Mouse (Mus musculus): Measurements from ENCODE around the gene C1qtnf1. TPM values are rescaled to one million over a fixed set of nuclear protein-coding genes. Genes with fewer than 3 reads are reported as not detected.

The C1qtnf1 gene
- polyA plus RNA-seq, 1 experiment from 2014 or later, result 8.2 TPM

- peak overlapping the region; percentile 4; the same call in 1 of the 2 replicates for H3K27ac ChIP-seq (ENCODE audit: low read length)
- 0 out of 2 replicates have a peak, but pooled peaks have one; percentile 10 for ATAC-seq (ENCODE audit: low read depth)
- 78% methylated on average over 4 of the region's 4 CpGs for WGBS
These were observed 26.8 kb upstream of the C1qtnf1 start for GRCm38 (mm10) chr11:118401195-118401594.

GRCm38 (mm10) chr11:118401760-118402280 lies 26.2 kb upstream of the C1qtnf1 start, which contains the start of gene Lgals3bp:
Gene Lgals3bp (minus strand): TSS chr11:118402092.
- ATAC-seq (ENCODE audit: low read depth), result peak; percentile 49
- Histone ChIP-seq H3K4me2 (ENCODE audit: low read depth, low read length) (no peak within 1 kb of the TSS), H3K27me3 (ENCODE audit: control insufficient read depth, insufficient read depth, low read depth, low read length) (no peaks in the 10 kb centered on the region), H3K36me3 (ENCODE audit: control insufficient read depth, insufficient read depth, low read length) (no peaks in the 10 kb centered on the region), H3K4me3 (ENCODE audit: low read length) (no peak within 1 kb of the TSS), H3K4me1 (replicated peaks; ENCODE audit: control insufficient read depth, insufficient read depth, low read length) (peaks cover 12% of the 10 kb centered on the region), H3K27ac (ENCODE audit: low read length) (peak within 1 kb of the TSS; percentile 38; the same call in 1 of the 2 replicates), H3K9ac (ENCODE audit: low read length) (peak within 1 kb of the TSS; percentile 44; the same call in 1 of the 2 replicates), H3K9me3 (ENCODE audit: control insufficient read depth, low read length) (no peaks in the 10 kb centered on the region)
- WGBS, result 40% methylated on average over 7 of the region's 7 CpGs

More at GRCm38 (mm10) chr11:118401195-118401594, 26.8 kb upstream of the C1qtnf1 start:
- no peak overlapping the region for H3K4me2 ChIP-seq (ENCODE audit: low read depth, low read length)
- H3K4me3 ChIP-seq (ENCODE audit: low read length), result no peak overlapping the region
- no peaks in the 10 kb centered on the region for H3K36me3 ChIP-seq (ENCODE audit: control insufficient read depth, insufficient read depth, low read length)
- peak overlapping the region; percentile 44; the same call in 1 of the 2 replicates for H3K9ac ChIP-seq (ENCODE audit: low read length)
- peaks cover 12% of the 10 kb centered on the region for H3K4me1 ChIP-seq (replicated peaks; ENCODE audit: control insufficient read depth, insufficient read depth, low read length)
- H3K27me3 ChIP-seq (ENCODE audit: control insufficient read depth, insufficient read depth, low read depth, low read length), result no peaks in the 10 kb centered on the region
- H3K9me3 ChIP-seq (ENCODE audit: control insufficient read depth, low read length), result no peaks in the 10 kb centered on the region

- Histone ChIP-seq H3K36me3 (ENCODE audit: control insufficient read depth, insufficient read depth, low read length) (peaks cover 3% of the 10 kb centered on the region; the same call in 1 of the 2 replicates), H3K4me3 (ENCODE audit: low read length) (no peak overlapping the region), H3K4me2 (ENCODE audit: low read depth, low read length) (no peak overlapping the region), H3K9me3 (ENCODE audit: control insufficient read depth, low read length) (no peaks in the 10 kb centered on the region), H3K4me1 (replicated peaks; ENCODE audit: control insufficient read depth, insufficient read depth, low read length) (peaks cover 12% of the 10 kb centered on the region), H3K27ac (ENCODE audit: low read length) (no peak overlapping the region), H3K9ac (ENCODE audit: low read length) (no peak overlapping the region), H3K27me3 (ENCODE audit: control insufficient read depth, insufficient read depth, low read depth, low read length) (no peaks in the 10 kb centered on the region)
- no peak for ATAC-seq (ENCODE audit: low read depth)
- 85% methylated on average over 2 of the region's 2 CpGs for WGBS
These were observed 24.8 kb upstream of the C1qtnf1 start for GRCm38 (mm10) chr11:118403183-118403582.

GRCm38 (mm10) chr11:118403951-118404899 lies 23.8 kb upstream of the C1qtnf1 start:
- 71% methylated on average over 6 of the region's 6 CpGs for WGBS
- Histone ChIP-seq H3K4me1 (replicated peaks; ENCODE audit: control insufficient read depth, insufficient read depth, low read length) (peaks cover 12% of the 10 kb centered on the region), H3K4me3 (ENCODE audit: low read length) (no peak overlapping the region), H3K36me3 (ENCODE audit: control insufficient read depth, insufficient read depth, low read length) (peaks cover 3% of the 10 kb centered on the region; the same call in 1 of the 2 replicates), H3K27ac (ENCODE audit: low read length) (no peak overlapping the region), H3K9ac (ENCODE audit: low read length) (no peak overlapping the region), H3K9me3 (ENCODE audit: control insufficient read depth, low read length) (no peaks in the 10 kb centered on the region), H3K27me3 (ENCODE audit: control insufficient read depth, insufficient read depth, low read depth, low read length) (no peaks in the 10 kb centered on the region), H3K4me2 (ENCODE audit: low read depth, low read length) (no peak overlapping the region)
- ATAC-seq (ENCODE audit: low read depth), result no peak

- Histone ChIP-seq H3K4me2 (ENCODE audit: low read depth, low read length) (no peak overlapping the region), H3K27ac (ENCODE audit: low read length) (no peak overlapping the region), H3K9ac (ENCODE audit: low read length) (no peak overlapping the region), H3K27me3 (ENCODE audit: control insufficient read depth, insufficient read depth, low read depth, low read length) (no peaks in the 10 kb centered on the region), H3K36me3 (ENCODE audit: control insufficient read depth, insufficient read depth, low read length) (peaks cover 3% of the 10 kb centered on the region; the same call in 1 of the 2 replicates), H3K9me3 (ENCODE audit: control insufficient read depth, low read length) (no peaks in the 10 kb centered on the region), H3K4me1 (replicated peaks; ENCODE audit: control insufficient read depth, insufficient read depth, low read length) (0 out of 2 replicates have a peak, but pooled peaks cover 6% of the 10 kb centered on the region), H3K4me3 (ENCODE audit: low read length) (no peak overlapping the region)
- no peak for ATAC-seq (ENCODE audit: low read depth)
- whole genome bisulfite sequencing, result 92% methylated on average over 8 of the region's 8 CpGs
These were observed 22.7 kb upstream of the C1qtnf1 start for GRCm38 (mm10) chr11:118405311-118405710.

- WGBS, result 78% methylated on average over 5 of the region's 5 CpGs
- 0 out of 2 replicates have a peak, but pooled peaks cover 2% of the 10 kb centered on the region for H3K4me1 ChIP-seq (replicated peaks; ENCODE audit: control insufficient read depth, insufficient read depth, low read length)
- H3K4me2 ChIP-seq (ENCODE audit: low read depth, low read length), result no peak overlapping the region
- peaks cover 13% of the 10 kb centered on the region for H3K36me3 ChIP-seq (ENCODE audit: control insufficient read depth, insufficient read depth, low read length)
- ATAC-seq (ENCODE audit: low read depth), result no peak
- H3K27me3 ChIP-seq (ENCODE audit: control insufficient read depth, insufficient read depth, low read depth, low read length), result no peaks in the 10 kb centered on the region
- no peak overlapping the region for H3K9ac ChIP-seq (ENCODE audit: low read length)
- no peak overlapping the region for H3K4me3 ChIP-seq (ENCODE audit: low read length)
- no peak overlapping the region; the same call in 1 of the 2 replicates for H3K27ac ChIP-seq (ENCODE audit: low read length)
- no peaks in the 10 kb centered on the region for H3K9me3 ChIP-seq (ENCODE audit: control insufficient read depth, low read length)
These were observed 21.5 kb upstream of the C1qtnf1 start for GRCm38 (mm10) chr11:118406521-118406920.

- no peak for ATAC-seq (ENCODE audit: low read depth)
- WGBS, result 74% methylated on average over 23 of the region's 23 CpGs
- Histone ChIP-seq H3K9me3 (ENCODE audit: control insufficient read depth, low read length) (no peaks in the 10 kb centered on the region), H3K36me3 (ENCODE audit: control insufficient read depth, insufficient read depth, low read length) (peaks cover 13% of the 10 kb centered on the region), H3K4me2 (ENCODE audit: low read depth, low read length) (no peak overlapping the region), H3K9ac (ENCODE audit: low read length) (no peak overlapping the region), H3K27ac (ENCODE audit: low read length) (no peak overlapping the region), H3K4me3 (ENCODE audit: low read length) (no peak overlapping the region), H3K4me1 (replicated peaks; ENCODE audit: control insufficient read depth, insufficient read depth, low read length) (no peaks in the 10 kb centered on the region), H3K27me3 (ENCODE audit: control insufficient read depth, insufficient read depth, low read depth, low read length) (no peaks in the 10 kb centered on the region)
These were observed 20.6 kb upstream of the C1qtnf1 start for GRCm38 (mm10) chr11:118407318-118407910.

GRCm38 (mm10) chr11:118408051-118408740 lies 19.8 kb upstream of the C1qtnf1 start:
- Histone ChIP-seq H3K27me3 (ENCODE audit: control insufficient read depth, insufficient read depth, low read depth, low read length) (no peaks in the 10 kb centered on the region), H3K36me3 (ENCODE audit: control insufficient read depth, insufficient read depth, low read length) (peaks cover 13% of the 10 kb centered on the region), H3K4me3 (ENCODE audit: low read length) (no peak overlapping the region), H3K9ac (ENCODE audit: low read length) (no peak overlapping the region), H3K4me2 (ENCODE audit: low read depth, low read length) (no peak overlapping the region), H3K9me3 (ENCODE audit: control insufficient read depth, low read length) (no peaks in the 10 kb centered on the region), H3K4me1 (replicated peaks; ENCODE audit: control insufficient read depth, insufficient read depth, low read length) (no peaks in the 10 kb centered on the region), H3K27ac (ENCODE audit: low read length) (no peak overlapping the region)
- ATAC-seq (ENCODE audit: low read depth), result no peak
- WGBS, result 63% methylated on average over 18 of the region's 18 CpGs

Data from lung, embryonic 16.5 days (tissue).